Mouse (Mus musculus): ENCODE measurements around the gene Cdk14. TPM values are rescaled to one million over a fixed set of nuclear protein-coding genes. Genes with fewer than 3 reads are reported as not detected.
A peak's percentile ranks its signal among the peaks of the same experiment; 100 is the strongest.

The Cdk14 gene
- total RNA-seq, 1 experiment = 3.5 TPM

- no peak for DNase-seq (ENCODE audit: low read depth, low spot score)
These were observed 387.7 kb downstream of the Cdk14 start for GRCm38 (mm10) chr5:5032446-5032845.

GRCm38 (mm10) chr5:5030431-5030830 lies 389.7 kb downstream of the Cdk14 start:
- TF ChIP-seq ZC3H11A (IDR thresholded peaks at IDR 0.05; ENCODE audit: borderline replicate concordance, low read depth, low read length) (no peak), MAFK (IDR thresholded peaks at IDR 0.05; ENCODE audit: insufficient read depth, low read depth, low read length) (no peak)
- no peaks in the 10 kb centered on the region for H3K4me1 ChIP-seq (ENCODE audit: control insufficient read depth in 2 of 2, insufficient read depth in 2 of 2, low read length in 2 of 2, poor library complexity in 1 of 2)
- H3K27ac ChIP-seq (ENCODE audit: insufficient read depth, low read depth, low read length, poor library complexity, severe bottlenecking) = no peak overlapping the region
- no peaks in the 10 kb centered on the region for H3K36me3 ChIP-seq (ENCODE audit: control insufficient read depth, insufficient read depth, low read length, poor library complexity, severe bottlenecking)
- no peak for DNase-seq (ENCODE audit: low read depth, low spot score)
- in situ Hi-C loops (cut with MboI; ENCODE audit: low sequenced_read_pairs in 2 of 2, unreplicated experiment in 2 of 2) = no loop called here
- no peak overlapping the region for H3K4me3 ChIP-seq (ENCODE audit: insufficient read depth in 1 of 2, low read depth in 1 of 2, low read length in 2 of 2, poor library complexity in 1 of 2, severe bottlenecking in 1 of 2)
- H3K9ac ChIP-seq (ENCODE audit: insufficient read depth, low read depth, low read length, poor library complexity, severe bottlenecking) = no peak overlapping the region
- no peaks in the 10 kb centered on the region for H3K9me3 ChIP-seq (ENCODE audit: control insufficient read depth, insufficient read depth, low read depth, low read length)

More at GRCm38 (mm10) chr5:5032446-5032845, 387.7 kb downstream of the Cdk14 start:
- TF ChIP-seq HCFC1 (IDR thresholded peaks at IDR 0.05; ENCODE audit: borderline replicate concordance, insufficient read depth, low read length) = no peak
- no peak for TF ChIP-seq MAFK (IDR thresholded peaks at IDR 0.05; ENCODE audit: insufficient read depth, low read depth, low read length)
- TF ChIP-seq CHD2 (IDR thresholded peaks at IDR 0.05; ENCODE audit: low read depth, low read length) = no peak
- TF ChIP-seq ZC3H11A (IDR thresholded peaks at IDR 0.05; ENCODE audit: borderline replicate concordance, low read depth, low read length) = no peak
- H3K9ac ChIP-seq (ENCODE audit: insufficient read depth, low read depth, low read length, poor library complexity, severe bottlenecking) = no peak overlapping the region
- no peak overlapping the region for H3K27ac ChIP-seq (ENCODE audit: insufficient read depth, low read depth, low read length, poor library complexity, severe bottlenecking)
- H3K4me1 ChIP-seq (ENCODE audit: control insufficient read depth in 2 of 2, insufficient read depth in 2 of 2, low read length in 2 of 2, poor library complexity in 1 of 2) = no peaks in the 10 kb centered on the region
- H3K9me3 ChIP-seq (ENCODE audit: control insufficient read depth, insufficient read depth, low read depth, low read length) = no peaks in the 10 kb centered on the region
- H3K36me3 ChIP-seq (ENCODE audit: control insufficient read depth, insufficient read depth, low read length, poor library complexity, severe bottlenecking) = no peaks in the 10 kb centered on the region
- in situ Hi-C loops (cut with MboI; ENCODE audit: low sequenced_read_pairs in 2 of 2, unreplicated experiment in 2 of 2) = no loop called here
- H3K4me3 ChIP-seq (ENCODE audit: insufficient read depth in 1 of 2, low read depth in 1 of 2, low read length in 2 of 2, poor library complexity in 1 of 2, severe bottlenecking in 1 of 2) = no peak overlapping the region

GRCm38 (mm10) chr5:5018959-5019358 lies 401.2 kb downstream of the Cdk14 start:
- Histone ChIP-seq H3K4me3 (ENCODE audit: insufficient read depth in 1 of 2, low read depth in 1 of 2, low read length in 2 of 2, poor library complexity in 1 of 2, severe bottlenecking in 1 of 2) (no peak overlapping the region), H3K9me3 (ENCODE audit: control insufficient read depth, insufficient read depth, low read depth, low read length) (no peaks in the 10 kb centered on the region), H3K4me1 (ENCODE audit: control insufficient read depth in 2 of 2, insufficient read depth in 2 of 2, low read length in 2 of 2, poor library complexity in 1 of 2) (no peaks in the 10 kb centered on the region), H3K27ac (ENCODE audit: insufficient read depth, low read depth, low read length, poor library complexity, severe bottlenecking) (no peak overlapping the region), H3K9ac (ENCODE audit: insufficient read depth, low read depth, low read length, poor library complexity, severe bottlenecking) (no peak overlapping the region), H3K36me3 (ENCODE audit: control insufficient read depth, insufficient read depth, low read length, poor library complexity, severe bottlenecking) (no peaks in the 10 kb centered on the region)
- in situ Hi-C loops (cut with MboI; ENCODE audit: low sequenced_read_pairs in 2 of 2, unreplicated experiment in 2 of 2) = no loop called here
- no peak for DNase-seq (ENCODE audit: low read depth, low spot score)
- no peak for TF ChIP-seq CHD2 (IDR thresholded peaks at IDR 0.05; ENCODE audit: low read depth, low read length)

- Histone ChIP-seq H3K27ac (ENCODE audit: insufficient read depth, low read depth, low read length, poor library complexity, severe bottlenecking) (no peak overlapping the region), H3K4me3 (ENCODE audit: insufficient read depth in 1 of 2, low read depth in 1 of 2, low read length in 2 of 2, poor library complexity in 1 of 2, severe bottlenecking in 1 of 2) (no peak overlapping the region), H3K9ac (ENCODE audit: insufficient read depth, low read depth, low read length, poor library complexity, severe bottlenecking) (no peak overlapping the region), H3K9me3 (ENCODE audit: control insufficient read depth, insufficient read depth, low read depth, low read length) (no peaks in the 10 kb centered on the region), H3K4me1 (ENCODE audit: control insufficient read depth in 2 of 2, insufficient read depth in 2 of 2, low read length in 2 of 2, poor library complexity in 1 of 2) (no peaks in the 10 kb centered on the region), H3K36me3 (ENCODE audit: control insufficient read depth, insufficient read depth, low read length, poor library complexity, severe bottlenecking) (no peaks in the 10 kb centered on the region)
- no peak for DNase-seq (ENCODE audit: low read depth, low spot score)
- TF ChIP-seq MAFK (IDR thresholded peaks at IDR 0.05; ENCODE audit: insufficient read depth, low read depth, low read length) (peak; percentile 65), CHD2 (IDR thresholded peaks at IDR 0.05; ENCODE audit: low read depth, low read length) (no peak)
- in situ Hi-C loops (cut with MboI; ENCODE audit: low sequenced_read_pairs in 2 of 2, unreplicated experiment in 2 of 2) = no loop called here
These were observed 401.9 kb downstream of the Cdk14 start for GRCm38 (mm10) chr5:5018242-5018641.

GRCm38 (mm10) chr5:5013783-5014182 lies 406.3 kb downstream of the Cdk14 start:
- TF ChIP-seq ZC3H11A (IDR thresholded peaks at IDR 0.05; ENCODE audit: borderline replicate concordance, low read depth, low read length) (no peak), CHD2 (IDR thresholded peaks at IDR 0.05; ENCODE audit: low read depth, low read length) (no peak), HCFC1 (IDR thresholded peaks at IDR 0.05; ENCODE audit: borderline replicate concordance, insufficient read depth, low read length) (no peak), ZNF384 (IDR thresholded peaks at IDR 0.05; ENCODE audit: low read depth, low read length) (no peak), MAFK (IDR thresholded peaks at IDR 0.05; ENCODE audit: insufficient read depth, low read depth, low read length) (no peak)
- Histone ChIP-seq H3K4me3 (ENCODE audit: insufficient read depth in 1 of 2, low read depth in 1 of 2, low read length in 2 of 2, poor library complexity in 1 of 2, severe bottlenecking in 1 of 2) (no peak overlapping the region), H3K27ac (ENCODE audit: insufficient read depth, low read depth, low read length, poor library complexity, severe bottlenecking) (no peak overlapping the region), H3K4me1 (ENCODE audit: control insufficient read depth in 2 of 2, insufficient read depth in 2 of 2, low read length in 2 of 2, poor library complexity in 1 of 2) (no peaks in the 10 kb centered on the region), H3K9me3 (ENCODE audit: control insufficient read depth, insufficient read depth, low read depth, low read length) (no peaks in the 10 kb centered on the region), H3K9ac (ENCODE audit: insufficient read depth, low read depth, low read length, poor library complexity, severe bottlenecking) (no peak overlapping the region), H3K36me3 (ENCODE audit: control insufficient read depth, insufficient read depth, low read length, poor library complexity, severe bottlenecking) (no peaks in the 10 kb centered on the region)
- in situ Hi-C loops (cut with MboI; ENCODE audit: low sequenced_read_pairs in 2 of 2, unreplicated experiment in 2 of 2) = no loop called here
- DNase-seq (ENCODE audit: low read depth, low spot score) = no peak

Data from ES-E14 (cell line).